Mouse (Mus musculus) ES-Bruce4 (cell line): ENCODE measurements around the gene Tbxas1. TPM values are rescaled to one million over a fixed set of nuclear protein-coding genes. Genes with fewer than 3 reads are reported as not detected.

Source experiments
- H3K27ac ChIP-seq: 2 replicates; pipeline ENCODE4 v1.5.1; 2012; ENCODE audit warnings: low read length, inconsistent platforms; ENCODE audit not compliant: insufficient read depth
- H3K27me3 ChIP-seq: 2 replicates; pipeline ENCODE4 v1.6.1; 2012; ENCODE audit warnings: mild to moderate bottlenecking, low read length, inconsistent platforms; ENCODE audit not compliant: control insufficient read depth, poor library complexity, insufficient read depth, severe bottlenecking
- H3K36me3 ChIP-seq: 2 replicates; pipeline ENCODE4 v1.6.1; 2012; ENCODE audit warnings: inconsistent platforms, mild to moderate bottlenecking, low read length, moderate library complexity; ENCODE audit not compliant: control insufficient read depth, poor library complexity, insufficient read depth, severe bottlenecking
- H3K4me1 ChIP-seq: one replicate; pipeline ENCODE4 v1.8.1; 2011; ENCODE audit warnings: low read length; ENCODE audit not compliant: control insufficient read depth, insufficient read depth
- H3K4me3 ChIP-seq: 2 replicates; pipeline ENCODE4 v1.5.1; 2011; ENCODE audit warnings: low read depth, mild to moderate bottlenecking, low read length
- H3K9ac ChIP-seq: 2 replicates; pipeline ENCODE4 v1.6.1; 2012; ENCODE audit warnings: low read depth, mild to moderate bottlenecking, inconsistent platforms; ENCODE audit not compliant: poor library complexity, severe bottlenecking
- H3K9me3 ChIP-seq: replicated peaks from 2 replicates; pipeline ENCODE4 v1.6.1; 2012; ENCODE audit warnings: mild to moderate bottlenecking, low read length, inconsistent platforms; ENCODE audit not compliant: control insufficient read depth, poor library complexity, insufficient read depth, severe bottlenecking
- CTCF ChIP-seq: IDR thresholded peaks from one replicate; pipeline ENCODE4 v1.8.1; 2011; ENCODE audit warnings: low read depth, low read length
- EP300 ChIP-seq: IDR thresholded peaks from 2 replicates; pipeline ENCODE4 v1.6.1; 2011; ENCODE audit warnings: low read depth, low read length; ENCODE audit not compliant: insufficient read depth
- POLR2A ChIP-seq: IDR thresholded peaks from one replicate; pipeline ENCODE4 v1.8.1; 2011; ENCODE audit warnings: low read length; ENCODE audit not compliant: insufficient read depth
- polyA plus RNA-seq: library from polyadenylated mRNA; stranded (reverse); fragments of >200 nt; gene quantifications from 2 replicates; pipeline ENCODE4 v1.2.4, GENCODE M21; 2011; ENCODE audit warnings: low read depth; ENCODE audit not compliant: missing spikeins, insufficient read depth, insufficient read length

The Tbxas1 gene
- polyA plus RNA-seq, 1 experiment = not detected

DNA sequence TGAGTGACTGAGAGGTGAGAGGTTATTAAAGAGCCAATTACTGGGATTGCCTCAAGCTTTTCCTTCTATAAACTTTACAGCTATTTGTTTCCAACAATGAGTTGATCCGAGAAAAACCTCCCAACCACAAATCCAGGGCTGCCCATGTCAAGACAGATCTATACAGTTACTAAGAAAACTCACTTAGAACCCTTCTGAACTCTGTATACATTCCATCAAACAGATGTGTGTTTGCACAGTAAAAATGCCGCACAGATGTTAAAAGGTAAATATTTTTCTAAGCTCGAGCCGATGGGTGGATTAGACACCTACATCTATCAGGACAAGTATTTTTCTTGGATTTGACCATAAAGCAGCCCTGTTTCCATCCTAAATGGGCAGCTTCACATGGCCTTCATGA, 149.4 kb downstream of the Tbxas1 start:
- Histone ChIP-seq H3K36me3 (no peaks in the 10 kb centered on the region), H3K9ac (no peak overlapping the region), H3K9me3 (no peaks in the 10 kb centered on the region), H3K4me3 (no peak overlapping the region), H3K4me1 (no peaks in the 10 kb centered on the region), H3K27ac (no peak overlapping the region), H3K27me3 (no peaks in the 10 kb centered on the region)
- no peak for TF ChIP-seq CTCF
- no peak for TF ChIP-seq EP300
- TF ChIP-seq POLR2A = no peak

DNA sequence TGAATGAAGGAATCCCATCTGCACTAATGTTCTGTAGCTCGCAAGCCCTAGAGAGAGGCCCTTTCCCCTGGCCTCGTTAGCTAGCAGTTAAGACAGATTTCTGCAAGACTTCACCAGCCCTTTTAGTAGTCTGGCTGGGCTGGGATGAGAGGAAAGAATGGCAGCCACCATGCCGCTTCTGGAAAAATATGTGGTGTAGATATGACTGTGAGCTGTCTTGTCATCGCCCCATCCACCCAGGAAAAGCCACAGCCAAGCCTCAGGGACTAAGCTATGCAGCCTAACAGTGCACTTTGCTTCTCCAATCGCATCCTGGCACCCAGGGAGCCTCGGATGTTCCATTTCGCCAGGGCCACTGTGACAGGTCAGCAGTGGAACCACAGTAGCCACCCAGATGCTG, 149.8 kb downstream of the Tbxas1 start:
- Histone ChIP-seq H3K36me3 (no peaks in the 10 kb centered on the region), H3K4me1 (no peaks in the 10 kb centered on the region), H3K4me3 (no peak overlapping the region), H3K27me3 (no peaks in the 10 kb centered on the region), H3K9me3 (no peaks in the 10 kb centered on the region), H3K9ac (no peak overlapping the region), H3K27ac (no peak overlapping the region)
- TF ChIP-seq CTCF = no peak
- TF ChIP-seq POLR2A = no peak
- TF ChIP-seq EP300 = no peak

DNA sequence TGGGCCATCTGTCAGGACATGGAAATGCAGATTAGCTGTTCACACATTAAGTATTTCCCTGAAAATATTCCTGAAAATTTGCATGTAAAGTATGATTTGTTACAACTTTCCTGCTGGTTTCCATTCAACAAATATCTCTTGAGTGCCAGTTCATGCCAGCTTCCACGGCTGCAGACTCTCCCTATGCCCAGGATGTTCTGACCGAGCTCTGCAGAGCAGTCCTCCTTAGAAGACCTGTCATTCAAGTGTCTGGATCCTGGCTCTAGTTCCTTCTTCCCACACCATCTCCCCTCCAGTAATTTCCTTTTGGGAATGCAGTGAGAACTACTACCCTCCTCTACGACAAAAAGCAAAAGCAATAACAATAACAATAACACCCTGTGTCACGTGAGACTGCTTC, 155.5 kb downstream of the Tbxas1 start:
- Histone ChIP-seq H3K9me3 (no peaks in the 10 kb centered on the region), H3K4me3 (no peak overlapping the region), H3K9ac (no peak overlapping the region), H3K27me3 (no peaks in the 10 kb centered on the region), H3K36me3 (no peaks in the 10 kb centered on the region), H3K4me1 (no peaks in the 10 kb centered on the region), H3K27ac (no peak overlapping the region)
- TF ChIP-seq CTCF (no peak), EP300 (no peak), POLR2A (no peak)

DNA sequence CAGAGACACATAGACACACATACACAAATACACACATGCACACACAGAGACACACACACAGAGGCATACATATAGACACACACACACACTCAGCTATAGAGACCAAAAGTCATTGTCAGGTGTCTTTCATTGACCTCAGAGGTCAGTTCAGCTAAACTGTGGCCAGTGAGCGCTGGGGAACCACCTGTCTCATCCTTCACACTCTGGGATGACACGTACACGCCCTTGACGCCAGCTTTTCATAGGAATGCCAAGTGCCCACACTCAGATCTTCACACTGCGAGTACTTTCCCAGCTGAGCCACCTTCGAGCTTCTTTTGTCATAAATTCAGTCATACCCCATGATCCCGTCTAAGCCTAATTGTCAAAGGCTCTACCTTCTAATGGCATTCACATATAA, 158.5 kb downstream of the Tbxas1 start:
- Histone ChIP-seq H3K27me3 (no peaks in the 10 kb centered on the region), H3K9me3 (no peaks in the 10 kb centered on the region), H3K4me3 (no peak overlapping the region), H3K9ac (no peak overlapping the region), H3K27ac (no peak overlapping the region), H3K4me1 (no peaks in the 10 kb centered on the region), H3K36me3 (no peaks in the 10 kb centered on the region)
- TF ChIP-seq POLR2A (no peak), CTCF (no peak), EP300 (no peak)

DNA sequence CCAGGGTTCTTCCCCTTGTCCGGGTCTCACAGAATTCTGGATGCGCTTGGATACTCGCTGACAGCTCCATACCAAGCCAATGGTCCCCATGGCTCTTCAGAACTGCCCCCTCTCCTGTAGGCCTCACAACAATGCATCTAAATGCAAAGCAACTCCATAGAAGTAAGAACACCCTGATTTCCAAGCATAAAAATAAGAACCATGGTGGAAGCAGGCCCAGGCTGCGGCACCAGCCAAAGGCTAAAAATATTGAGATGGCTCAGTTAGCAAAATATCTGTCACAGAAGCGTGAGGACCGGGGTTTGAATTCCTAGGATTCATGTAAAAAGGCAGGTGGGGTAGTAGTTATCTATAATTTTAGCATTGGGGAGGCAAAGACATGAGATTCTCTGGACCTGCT, 159.8 kb downstream of the Tbxas1 start:
- TF ChIP-seq POLR2A = no peak
- no peak overlapping the region for H3K27ac ChIP-seq
- H3K4me1 ChIP-seq = no peaks in the 10 kb centered on the region
- no peaks in the 10 kb centered on the region for H3K36me3 ChIP-seq
- H3K9me3 ChIP-seq = no peaks in the 10 kb centered on the region
- H3K9ac ChIP-seq = no peak overlapping the region
- H3K27me3 ChIP-seq = no peaks in the 10 kb centered on the region
- H3K4me3 ChIP-seq = no peak overlapping the region

DNA sequence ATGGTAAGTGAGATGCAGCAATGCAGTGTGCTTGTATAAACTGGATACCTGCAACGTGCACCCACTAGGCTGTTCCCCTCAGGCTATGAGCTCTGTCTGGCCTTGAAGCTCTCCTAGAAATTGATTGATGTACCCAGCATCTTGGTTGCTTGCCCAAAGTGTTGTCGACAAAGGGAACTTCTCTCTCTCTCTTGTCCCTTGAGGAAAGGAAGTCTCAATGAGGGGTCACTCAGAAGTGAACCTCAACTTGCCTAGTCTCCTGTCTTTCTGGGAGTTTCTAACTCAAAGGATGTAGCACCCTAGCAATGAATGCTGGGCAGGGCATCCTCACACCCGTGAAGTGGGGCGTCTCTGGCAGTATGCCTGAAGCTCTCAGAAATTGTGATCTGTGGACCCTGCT, 161.0 kb downstream of the Tbxas1 start:
- no peaks in the 10 kb centered on the region for H3K4me1 ChIP-seq
- no peak overlapping the region for H3K9ac ChIP-seq
- H3K36me3 ChIP-seq = no peaks in the 10 kb centered on the region
- no peaks in the 10 kb centered on the region for H3K9me3 ChIP-seq
- TF ChIP-seq EP300 (no peak), CTCF (no peak), POLR2A (no peak)
- no peak overlapping the region for H3K4me3 ChIP-seq
- H3K27ac ChIP-seq = no peak overlapping the region
- H3K27me3 ChIP-seq = no peaks in the 10 kb centered on the region
